Mouse (Mus musculus): ENCODE results near the gene Gtf2e1. TPM values are rescaled to one million over a fixed set of nuclear protein-coding genes. Genes with fewer than 3 reads are reported as not detected.

The Gtf2e1 gene
- total and polyA plus RNA-seq, 3 experiments, result 29.5 to 72.7 (median 56.0) TPM

DNA sequence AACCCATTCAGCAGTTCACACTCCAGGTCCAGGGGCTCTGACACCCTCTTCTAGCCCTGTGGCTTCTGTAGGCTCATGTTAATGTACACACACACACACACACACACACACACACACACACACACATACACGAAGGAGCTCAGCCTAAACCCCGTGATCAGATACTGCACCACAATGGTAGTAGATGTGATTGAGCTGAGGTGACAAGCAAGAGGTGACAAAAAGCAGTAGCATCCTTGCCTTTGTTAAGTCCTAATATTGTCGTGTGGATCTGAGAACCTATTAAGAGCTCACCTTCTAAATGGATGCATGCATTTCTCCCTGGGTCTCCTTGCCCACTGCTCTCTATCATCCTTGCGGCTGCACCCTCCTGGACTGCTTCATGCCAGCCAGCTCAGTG is 41.1 kb upstream of the Gtf2e1 start:
- in situ Hi-C loops (cut with MboI; ENCODE audit: low pct_ligation_motif_present, low pct_unique_long_range_greater_than_20kb, low sequenced_read_pairs) (no loop called here), dilution Hi-C loops (cut with MboI; ENCODE audit: extremely low pct_ligation_motif_present, extremely low pct_unique_long_range_greater_than_20kb, low sequenced_read_pairs) (no loop called here)
- H3K27me3 ChIP-seq (replicated peaks), result no peaks in the 10 kb centered on the region
- no peak for DNase-seq (ENCODE audit: extremely low read depth)
- H3K9ac ChIP-seq (ENCODE audit: insufficient read depth, low read depth), result no peak overlapping the region
- H3K9me3 ChIP-seq (replicated peaks; ENCODE audit: low read length), result no peaks in the 10 kb centered on the region
- no peaks in the 10 kb centered on the region for H3K4me1 ChIP-seq (ENCODE audit: control insufficient read depth in 1 of 2, insufficient read depth in 2 of 2)
- no peak overlapping the region for H3K4me3 ChIP-seq (replicated peaks in 1 of 3; ENCODE audit: low read depth in 2 of 3, low read length in 2 of 3, poor library complexity in 1 of 3)
- no peak overlapping the region for H3K4me2 ChIP-seq (ENCODE audit: insufficient read depth, low read depth, poor library complexity, severe bottlenecking)
- H3K79me2 ChIP-seq (replicated peaks; ENCODE audit: control insufficient read depth, extremely low read depth, insufficient read depth, poor library complexity, severe bottlenecking), result no peaks in the 10 kb centered on the region
- TF ChIP-seq RAD21 (IDR thresholded peaks at IDR 0.05; ENCODE audit: low read depth, low read length) (no peak), JUND (conservative IDR thresholded peaks at IDR 0.05; ENCODE audit: low read depth, low read length) (no peak)
- H3K27ac ChIP-seq (ENCODE audit: insufficient read depth, low read depth), result no peak overlapping the region
- H3K36me3 ChIP-seq (replicated peaks in 1 of 2; ENCODE audit: control insufficient read depth in 1 of 2, insufficient read depth in 1 of 2, low read length in 1 of 2), result no peaks in the 10 kb centered on the region

DNA sequence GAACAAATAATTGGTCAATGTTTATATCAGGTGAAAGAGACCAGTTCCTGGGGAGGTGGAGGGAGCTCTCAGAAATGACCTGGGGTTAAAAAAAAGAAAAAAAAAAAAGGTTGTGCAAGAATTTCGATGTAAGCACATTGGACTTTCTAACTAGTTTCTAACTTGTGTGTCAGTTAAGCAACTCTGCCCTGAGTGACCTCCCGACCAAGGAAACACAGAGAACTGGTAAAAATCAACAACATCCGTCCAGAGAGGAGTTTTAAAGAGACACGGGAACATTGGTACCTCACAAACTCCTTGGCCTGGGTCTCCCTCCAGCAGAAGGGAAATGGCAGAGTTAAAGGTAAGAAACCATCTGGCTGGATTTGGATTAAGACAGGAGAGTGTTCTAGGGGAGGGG is 40.4 kb upstream of the Gtf2e1 start, which contains the start of gene Hgd:
Hgd (plus strand) TSS at position 160 of the 400 bp plus-strand sequence.
- H3K79me2 ChIP-seq (replicated peaks; ENCODE audit: control insufficient read depth, extremely low read depth, insufficient read depth, poor library complexity, severe bottlenecking), result no peaks in the 10 kb centered on the region
- no peaks in the 10 kb centered on the region for H3K27me3 ChIP-seq (replicated peaks)
- DNase-seq (ENCODE audit: extremely low read depth), result no peak
- dilution Hi-C loops (cut with MboI; ENCODE audit: extremely low pct_ligation_motif_present, extremely low pct_unique_long_range_greater_than_20kb, low sequenced_read_pairs), result no loop called here
- H3K27ac ChIP-seq (ENCODE audit: insufficient read depth, low read depth), result no peak within 1 kb of the TSS
- no peaks in the 10 kb centered on the region for H3K4me1 ChIP-seq (ENCODE audit: control insufficient read depth in 1 of 2, insufficient read depth in 2 of 2)
- in situ Hi-C loops (cut with MboI; ENCODE audit: low pct_ligation_motif_present, low pct_unique_long_range_greater_than_20kb, low sequenced_read_pairs), result no loop called here
- no peaks in the 10 kb centered on the region for H3K9me3 ChIP-seq (replicated peaks; ENCODE audit: low read length)
- H3K9ac ChIP-seq (ENCODE audit: insufficient read depth, low read depth), result no peak within 1 kb of the TSS
- H3K36me3 ChIP-seq (replicated peaks in 1 of 2; ENCODE audit: control insufficient read depth in 1 of 2, insufficient read depth in 1 of 2, low read length in 1 of 2), result no peaks in the 10 kb centered on the region
- no peak within 1 kb of the TSS for H3K4me3 ChIP-seq (replicated peaks in 1 of 3; ENCODE audit: low read depth in 2 of 3, low read length in 2 of 3, poor library complexity in 1 of 3)
- no peak for TF ChIP-seq TBP (conservative IDR thresholded peaks at IDR 0.05; ENCODE audit: low read depth, low read length)
- no peak for TF ChIP-seq GABPA (IDR thresholded peaks at IDR 0.05; ENCODE audit: insufficient replicate concordance, low read depth, low read length)
- no peak for TF ChIP-seq USF1 (IDR thresholded peaks at IDR 0.05; ENCODE audit: low read depth, low read length)
- TF ChIP-seq HCFC1 (IDR thresholded peaks at IDR 0.05; ENCODE audit: low read depth, low read length), result no peak
- no peak for TF ChIP-seq RCOR1 (conservative IDR thresholded peaks at IDR 0.05; ENCODE audit: low read depth, low read length)
- no peak for TF ChIP-seq CHD1 (IDR thresholded peaks at IDR 0.05; ENCODE audit: low read depth, low read length)
- TF ChIP-seq IRF4 (IDR thresholded peaks at IDR 0.05; ENCODE audit: low read depth, low read length), result no peak
- no peak for TF ChIP-seq RAD21 (IDR thresholded peaks at IDR 0.05; ENCODE audit: low read depth, low read length)
- no peak within 1 kb of the TSS for H3K4me2 ChIP-seq (ENCODE audit: insufficient read depth, low read depth, poor library complexity, severe bottlenecking)

- H3K4me1 ChIP-seq (ENCODE audit: control insufficient read depth in 1 of 2, insufficient read depth in 2 of 2), result peaks cover 0 to 3% of the 10 kb centered on the region in 2 experiments; a peak in 1 of 4 replicates
- dilution Hi-C loops (cut with MboI; ENCODE audit: extremely low pct_ligation_motif_present, extremely low pct_unique_long_range_greater_than_20kb, low sequenced_read_pairs) (no loop called here), in situ Hi-C loops (cut with MboI; ENCODE audit: low pct_ligation_motif_present, low pct_unique_long_range_greater_than_20kb, low sequenced_read_pairs) (no loop called here)
- H3K27ac ChIP-seq (ENCODE audit: insufficient read depth, low read depth), result no peak overlapping the region
- no peaks in the 10 kb centered on the region for H3K79me2 ChIP-seq (replicated peaks; ENCODE audit: control insufficient read depth, extremely low read depth, insufficient read depth, poor library complexity, severe bottlenecking)
- peaks cover 0 to under 1% of the 10 kb centered on the region in 2 experiments for H3K36me3 ChIP-seq (replicated peaks in 1 of 2; ENCODE audit: control insufficient read depth in 1 of 2, insufficient read depth in 1 of 2, low read length in 1 of 2)
- no peak for TF ChIP-seq SIN3A (IDR thresholded peaks at IDR 0.05; ENCODE audit: low read length)
- no peaks in the 10 kb centered on the region for H3K27me3 ChIP-seq (replicated peaks)
- H3K9ac ChIP-seq (ENCODE audit: insufficient read depth, low read depth), result no peak overlapping the region
- no peak overlapping the region for H3K4me2 ChIP-seq (ENCODE audit: insufficient read depth, low read depth, poor library complexity, severe bottlenecking)
- H3K9me3 ChIP-seq (replicated peaks; ENCODE audit: low read length), result no peaks in the 10 kb centered on the region
- H3K4me3 ChIP-seq (replicated peaks in 1 of 3; ENCODE audit: low read depth in 2 of 3, low read length in 2 of 3, poor library complexity in 1 of 3), result no peak overlapping the region
- DNase-seq (ENCODE audit: extremely low read depth), result no peak
Measured at GRCm38 (mm10) chr16:37579591-37579990, 40.0 kb upstream of the Gtf2e1 start.
